Mouse (Mus musculus) bone marrow, adult 2 months (tissue): ENCODE measurements around the gene C530025M09Rik.

Experiments
- CTCF ChIP-seq: fragments of 200-500 bp; IDR thresholded peaks from 2 replicates; pipeline ENCODE4 v1.5.1; 2011; ENCODE audit warnings: low read length, control low read depth; ENCODE audit not compliant: control insufficient read depth, insufficient read depth
- POLR2A ChIP-seq: fragments of 200-500 bp; IDR thresholded peaks from 2 replicates; pipeline ENCODE4 v1.6.1; 2011; ENCODE audit warnings: low read depth, mild to moderate bottlenecking, control low read depth, low read length, borderline replicate concordance; ENCODE audit not compliant: control insufficient read depth

DNA sequence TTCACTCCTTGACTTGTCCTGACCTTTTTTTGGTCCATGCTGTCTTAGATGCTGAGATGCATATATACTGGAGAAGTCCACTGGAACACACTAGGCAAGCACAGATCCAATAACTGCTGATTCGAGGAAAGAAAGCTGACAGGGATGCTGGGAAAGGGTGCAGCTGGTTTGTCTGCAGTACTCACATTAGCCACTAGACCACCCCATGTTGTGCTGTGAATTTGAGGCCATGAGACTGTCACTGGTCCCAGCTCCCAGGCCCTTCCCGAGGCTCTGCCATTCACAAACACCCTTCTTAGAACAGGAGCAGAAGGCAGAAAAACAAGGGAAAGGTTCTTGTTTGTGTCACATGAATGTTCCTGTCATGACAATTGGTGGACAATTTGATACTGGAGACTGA lies 10.8 kb downstream of the C530025M09Rik start:
- TF ChIP-seq POLR2A (no peak), CTCF (no peak)
